Mouse (Mus musculus) lung, adult 2 months (tissue): ENCODE measurements around the gene Elmo1.

Experiments used
- CTCF ChIP-seq: fragments of 200-500 bp; IDR thresholded peaks from 2 replicates; pipeline ENCODE4 v1.5.1; 2011; ENCODE audit warnings: mild to moderate bottlenecking, low read length, control low read depth; ENCODE audit not compliant: insufficient read depth
- POLR2A ChIP-seq: fragments of 200-500 bp; IDR thresholded peaks from 2 replicates; pipeline ENCODE4 v1.6.1; 2011; ENCODE audit warnings: low read depth, mild to moderate bottlenecking, control low read depth, low read length, borderline replicate concordance; ENCODE audit errors: extremely low read depth

- TF ChIP-seq POLR2A = no peak
- TF ChIP-seq CTCF = peak; percentile 92
Measured at GRCm38 (mm10) chr13:20292348-20292747, 202.0 kb downstream of the Elmo1 start.
